Mouse (Mus musculus) right cerebral cortex, postnatal 4 days (tissue): ENCODE data around the gene 5430427O19Rik.

Source experiments
- DNase-seq: peaks from one replicate; pipeline ENCODE4 v3.0.0-alpha.2; 2022

5430427O19Rik gene

GRCm38 (mm10) chrX:85869914-85870483, at the start of gene 5430427O19Rik:
TSS of gene 5430427O19Rik (plus strand) at chrX:85870354.
- no peak for DNase-seq

GRCm38 (mm10) chrX:85827719-85828453, 42.3 kb upstream of the 5430427O19Rik start:
- no peak for DNase-seq

- no peak for DNase-seq
Observed at GRCm38 (mm10) chrX:85829000-85829399, 41.2 kb upstream of the 5430427O19Rik start.

- DNase-seq = no peak
Observed at GRCm38 (mm10) chrX:85839174-85839573, 31.0 kb upstream of the 5430427O19Rik start.

- no peak for DNase-seq
Observed at GRCm38 (mm10) chrX:85855938-85856337, 14.2 kb upstream of the 5430427O19Rik start.

- no peak for DNase-seq
Observed at GRCm38 (mm10) chrX:85857169-85857568, 13.0 kb upstream of the 5430427O19Rik start.

GRCm38 (mm10) chrX:85868079-85868478, 2.1 kb upstream of the 5430427O19Rik start:
- no peak for DNase-seq

- DNase-seq = no peak
Observed at GRCm38 (mm10) chrX:85871371-85872056, 1.4 kb downstream of the 5430427O19Rik start.

- no peak for DNase-seq
Observed at GRCm38 (mm10) chrX:85874367-85874766, 4.2 kb downstream of the 5430427O19Rik start.

- no peak for DNase-seq
Observed at GRCm38 (mm10) chrX:85875951-85876350, 5.8 kb downstream of the 5430427O19Rik start.

- no peak for DNase-seq
Observed at GRCm38 (mm10) chrX:85877747-85878146, 7.6 kb downstream of the 5430427O19Rik start.

- no peak for DNase-seq
Observed at GRCm38 (mm10) chrX:85878293-85878692, 8.1 kb downstream of the 5430427O19Rik start.

GRCm38 (mm10) chrX:85879198-85879977, 9.2 kb downstream of the 5430427O19Rik start:
- peak; percentile 6 for DNase-seq

- DNase-seq = no peak
Observed at GRCm38 (mm10) chrX:85886651-85887050, 16.5 kb downstream of the 5430427O19Rik start.

- no peak for DNase-seq
Observed at GRCm38 (mm10) chrX:85901195-85901594, 31.0 kb downstream of the 5430427O19Rik start.

- DNase-seq = peak; percentile 39
Observed at GRCm38 (mm10) chrX:85919034-85919433, 48.9 kb downstream of the 5430427O19Rik start.

- no peak for DNase-seq
Observed at GRCm38 (mm10) chrX:85932991-85933390, 62.8 kb downstream of the 5430427O19Rik start.
